ENCODE assay signal across 9 mouse cellular contexts in genomic region chr2:101472449-101473115, GRCm38 (mm10).
DNase-seq lines count a peak whose midpoint lies in the region; ATAC-seq and TF ChIP-seq lines count a peak whose summit lies in the region.
"Had no signal": no experiment of that assay in that cellular context is flagged by ENCODE, and none has a peak within 500 bp of the region (broad histone marks: within the 10 kb centered on the region; RNA-seq: fewer than 3 reads in every experiment).

No protein-coding gene starts in this region.

- no peaks in the 10 kb centered on the region for H3K36me3 ChIP-seq in C2C12 (ENCODE audit: control insufficient read depth, insufficient read depth)
- H3K36me3 ChIP-seq in embryonic facial prominence, embryonic 10.5 days (replicated peaks) = no peaks in the 10 kb centered on the region
- no peaks in the 10 kb centered on the region for H3K36me3 ChIP-seq in kidney, embryonic 16.5 days (ENCODE audit: insufficient read depth, low read length)
- H3K36me3 ChIP-seq in liver, adult 2 months (ENCODE audit: control insufficient read depth, insufficient read depth, low read length) = no peaks in the 10 kb centered on the region
- H3K36me3 ChIP-seq in stomach, postnatal 0 days (ENCODE audit: control insufficient read depth, insufficient read depth, low read length) = no peaks in the 10 kb centered on the region
- H3K36me3 ChIP-seq: embryonic facial prominence, embryonic 15.5 days had no signal

- H3K9ac ChIP-seq in kidney, embryonic 16.5 days (replicated peaks; ENCODE audit: low read length) = no peak overlapping the region
- no peak overlapping the region for H3K9ac ChIP-seq in liver, adult 2 months (ENCODE audit: low read depth, low read length)
- no peak overlapping the region for H3K9ac ChIP-seq in stomach, postnatal 0 days (ENCODE audit: low read length)
- H3K9ac ChIP-seq: embryonic facial prominence, embryonic 15.5 days had no signal

- H3K4me1 ChIP-seq in embryonic facial prominence, embryonic 10.5 days = no peaks in the 10 kb centered on the region
- H3K4me1 ChIP-seq in kidney, embryonic 16.5 days (ENCODE audit: insufficient read depth, low read length) = no peaks in the 10 kb centered on the region
- no peaks in the 10 kb centered on the region for H3K4me1 ChIP-seq in liver, adult 2 months (ENCODE audit: control insufficient read depth, insufficient read depth, low read length)
- H3K4me1 ChIP-seq in stomach, postnatal 0 days (replicated peaks; ENCODE audit: control insufficient read depth, insufficient read depth) = no peaks in the 10 kb centered on the region
- H3K4me1 ChIP-seq: embryonic facial prominence, embryonic 15.5 days had no signal

- no peak overlapping the region for H3K4me2 ChIP-seq in kidney, embryonic 16.5 days (replicated peaks; ENCODE audit: low read depth, low read length)
- no peak overlapping the region for H3K4me2 ChIP-seq in stomach, postnatal 0 days (replicated peaks; ENCODE audit: low read depth)
- H3K4me2 ChIP-seq: embryonic facial prominence, embryonic 15.5 days had no signal

- H3K4me3 ChIP-seq in C2C12 (ENCODE audit: insufficient read depth, poor library complexity, severe bottlenecking) = no peak overlapping the region
- H3K4me3 ChIP-seq in embryonic facial prominence, embryonic 10.5 days = no peak overlapping the region
- H3K4me3 ChIP-seq in kidney, embryonic 16.5 days (ENCODE audit: low read length) = no peak overlapping the region
- no peak overlapping the region for H3K4me3 ChIP-seq in liver, adult 2 months (ENCODE audit: insufficient read depth, low read depth, low read length)
- no peak overlapping the region for H3K4me3 ChIP-seq in stomach, postnatal 0 days (ENCODE audit: low read depth, low read length)
- H3K4me3 ChIP-seq: embryonic facial prominence, embryonic 15.5 days had no signal

- peak; percentile 67 for ATAC-seq in kidney, embryonic 16.5 days (ENCODE audit: low FRiP score, low TSS enrichment)
- peak; percentile 54; the same call in 1 of the 2 replicates for ATAC-seq in stomach, postnatal 0 days (ENCODE audit: low FRiP score, low TSS enrichment)

- whole genome bisulfite sequencing in embryonic facial prominence, embryonic 10.5 days = 30% methylated on average over 8 of the region's 8 CpGs
- 31% methylated on average over 8 of the region's 8 CpGs for WGBS in kidney, embryonic 16.5 days
- 28% methylated on average over 8 of the region's 8 CpGs for WGBS in liver, adult 2 months
- 34% methylated on average over 8 of the region's 8 CpGs for WGBS in stomach, postnatal 0 days

- TF ChIP-seq POLR2A in liver, adult 2 months (IDR thresholded peaks at IDR 0.05; ENCODE audit: extremely low read depth, insufficient read depth, low read length) = no peak

- peaks cover 3% of the 10 kb centered on the region for H3K27me3 ChIP-seq in C2C12 (ENCODE audit: control insufficient read depth, insufficient read depth, insufficient read length)
- no peaks in the 10 kb centered on the region for H3K27me3 ChIP-seq in embryonic facial prominence, embryonic 10.5 days (replicated peaks; ENCODE audit: low read depth, poor library complexity, severe bottlenecking)
- H3K27me3 ChIP-seq in kidney, embryonic 16.5 days (ENCODE audit: insufficient read depth, low read length) = no peaks in the 10 kb centered on the region
- no peaks in the 10 kb centered on the region for H3K27me3 ChIP-seq in liver, adult 2 months (ENCODE audit: control insufficient read depth, insufficient read depth, low read length)
- H3K27me3 ChIP-seq in stomach, postnatal 0 days (ENCODE audit: control insufficient read depth, insufficient read depth, low read length) = no peaks in the 10 kb centered on the region
- H3K27me3 ChIP-seq: embryonic facial prominence, embryonic 15.5 days had no signal

- TF ChIP-seq CTCF in C2C12 (IDR thresholded peaks at IDR 0.05; ENCODE audit: control insufficient read depth, insufficient read depth, insufficient read length) = peak; percentile 79
- peak; percentile 98 for TF ChIP-seq CTCF in liver, adult 2 months (IDR thresholded peaks at IDR 0.05; ENCODE audit: low read depth, low read length)
- TF ChIP-seq CTCF in stomach, postnatal 0 days (IDR thresholded peaks at IDR 0.05; ENCODE audit: low read depth) = peak; percentile 100

- no peaks in the 10 kb centered on the region for H3K9me3 ChIP-seq in embryonic facial prominence, embryonic 10.5 days
- no peaks in the 10 kb centered on the region for H3K9me3 ChIP-seq in kidney, embryonic 16.5 days (ENCODE audit: low read length)
- H3K9me3 ChIP-seq in stomach, postnatal 0 days (ENCODE audit: control insufficient read depth, low read length) = no peaks in the 10 kb centered on the region
- H3K9me3 ChIP-seq: embryonic facial prominence, embryonic 15.5 days had no signal

- no peak for TF ChIP-seq EP300 in stomach, postnatal 0 days (optimal IDR thresholded peaks at IDR 0.05)

- H3K79me3 ChIP-seq in C2C12 (ENCODE audit: low read depth) = no peaks in the 10 kb centered on the region

- H3K27ac ChIP-seq in embryonic facial prominence, embryonic 10.5 days (replicated peaks) = no peak overlapping the region
- H3K27ac ChIP-seq in kidney, embryonic 16.5 days (ENCODE audit: low read length) = no peak overlapping the region
- no peak overlapping the region for H3K27ac ChIP-seq in liver, adult 2 months (replicated peaks; ENCODE audit: insufficient read depth, low read depth, low read length)
- H3K27ac ChIP-seq in stomach, postnatal 0 days (replicated peaks) = no peak overlapping the region
- H3K27ac ChIP-seq: embryonic facial prominence, embryonic 15.5 days had no signal

- no peak overlapping the region for H3ac ChIP-seq in C2C12 (ENCODE audit: control insufficient read depth, insufficient read length, low read depth)

- DNase-seq in adrenal gland, postnatal 14 days = peak; percentile 91
- peak; percentile 84 for DNase-seq in embryonic facial prominence, embryonic 10.5 days (ENCODE audit: low spot score)
- DNase-seq in heart, adult 8-10 months (ENCODE audit: low spot score) = peak; percentile 77
- DNase-seq in liver, adult 2 months (ENCODE audit: extremely low read depth, low read depth, low spot score) = peak; percentile 78
- DNase-seq in natural killer cell, adult 2 months (ENCODE audit: low spot score in 2 of 2) = peak; percentile 58 to 82
- DNase-seq in stomach, postnatal 0 days (ENCODE audit: low spot score) = peak; percentile 84

- H3K79me2 ChIP-seq in C2C12 (ENCODE audit: control insufficient read depth, insufficient read depth) = no peaks in the 10 kb centered on the region
- H3K79me2 ChIP-seq in liver, adult 2 months (ENCODE audit: control insufficient read depth, insufficient read depth, low read length) = no peaks in the 10 kb centered on the region

TF ChIP-seq in C2C12, 6 proteins besides CTCF, POLR2A, EP300 and RAD21:
- TF ChIP-seq CEBPB (IDR thresholded peaks at IDR 0.05; ENCODE audit: low read depth) (no peak), USF1 (IDR thresholded peaks at IDR 0.05; ENCODE audit: low read depth) (no peak), MYOD1 (IDR thresholded peaks at IDR 0.05; ENCODE audit: control insufficient read depth, insufficient read length, low read depth) (no peak), FOSL1 (IDR thresholded peaks at IDR 0.05; ENCODE audit: insufficient read depth, low read length, poor library complexity, severe bottlenecking) (no peak), MAX (IDR thresholded peaks at IDR 0.05) (no peak), MYOG (IDR thresholded peaks at IDR 0.05; ENCODE audit: control insufficient read depth, extremely low read depth, insufficient read length) (no peak)
